Mouse (Mus musculus) embryonic fibroblast, embryonic 13.5 days (primary cell): ENCODE measurements around the gene Myo1c.

Experiments
- CTCF ChIP-seq: IDR thresholded peaks from 2 replicates; pipeline ENCODE4 v1.5.1; 2011; ENCODE audit warnings: mild to moderate bottlenecking, control low read depth, low read length, moderate library complexity, borderline replicate concordance; ENCODE audit not compliant: insufficient read depth
- POLR2A ChIP-seq: IDR thresholded peaks from 2 replicates; pipeline ENCODE4 v1.6.1; 2011; ENCODE audit warnings: low read depth, mild to moderate bottlenecking, control low read depth, low read length, moderate library complexity

DNA sequence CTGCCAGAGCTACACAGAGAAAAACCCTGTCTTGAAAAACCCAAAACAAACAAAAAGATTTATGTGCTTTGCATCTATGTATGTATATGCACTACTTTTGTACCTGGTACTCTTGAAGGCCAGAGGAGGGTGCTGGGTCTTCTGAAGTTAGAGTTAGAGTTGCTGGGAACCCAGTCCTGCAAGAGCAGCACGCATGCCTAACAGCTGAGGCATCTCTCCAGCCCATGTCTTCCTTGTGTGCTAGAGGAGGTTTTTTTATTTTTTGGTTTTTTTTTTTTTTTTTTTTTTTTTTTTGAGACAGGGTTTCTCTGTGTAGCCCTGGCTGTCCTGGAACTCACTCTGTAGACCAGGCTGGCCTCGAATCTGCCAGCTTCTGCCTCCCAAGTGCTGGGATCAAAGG, 37.8 kb downstream of the Myo1c start:
- TF ChIP-seq POLR2A (no peak), CTCF (no peak)
